Mouse (Mus musculus): ENCODE data around the gene Adamts18.

The Adamts18 gene

GRCm38 (mm10) chr8:113848653-113849135 is at the start of gene Adamts18:
TSS of gene Adamts18 (minus strand) at chr8:113848738.
- DNase-seq (ENCODE audit: low read depth, low spot score) = no peak

GRCm38 (mm10) chr8:113896446-113896845 is 47.9 kb upstream of the Adamts18 start:
- DNase-seq (ENCODE audit: low read depth, low spot score) = no peak

DNA sequence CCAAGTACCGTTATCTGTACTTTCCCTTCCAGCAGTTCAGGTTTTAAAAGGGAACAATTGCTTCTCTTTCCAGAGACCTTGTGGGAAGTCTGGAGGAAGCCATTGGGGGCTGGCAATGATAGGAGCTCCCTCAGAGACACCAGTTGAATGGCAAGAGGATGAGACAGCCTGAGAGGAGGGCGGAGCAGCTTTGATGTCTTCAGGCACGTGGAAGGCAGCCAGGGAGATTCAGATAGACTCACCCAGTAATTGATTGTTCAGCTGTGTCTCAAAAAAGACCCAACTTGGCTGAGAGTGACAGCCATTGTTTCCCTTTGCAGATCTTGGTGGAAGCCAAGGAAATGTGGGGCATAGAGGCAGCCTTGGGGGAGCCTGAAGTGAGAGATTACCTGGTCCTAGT is 42.8 kb upstream of the Adamts18 start:
- no peak for DNase-seq (ENCODE audit: low read depth, low spot score)

DNA sequence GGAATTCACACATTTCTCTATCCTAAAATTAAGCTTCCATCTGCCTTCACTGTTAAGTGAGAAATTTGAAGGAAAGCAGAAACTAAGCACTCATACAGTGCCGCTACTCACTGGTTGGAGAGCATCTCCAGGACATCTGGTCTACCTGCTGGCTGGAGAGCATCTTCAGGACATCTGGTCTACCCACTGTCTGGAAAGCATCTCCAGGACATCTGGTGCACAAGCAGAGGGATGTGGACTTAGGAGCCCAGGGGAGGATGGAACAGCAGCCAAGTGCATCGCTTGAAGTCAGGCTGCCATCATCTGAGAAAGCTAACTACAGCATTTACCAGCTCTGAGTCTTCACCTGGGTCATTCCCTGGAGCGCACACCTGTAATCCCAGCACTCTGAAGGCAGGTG is 38.0 kb upstream of the Adamts18 start:
- no peak for DNase-seq (ENCODE audit: low read depth, low spot score)

DNA sequence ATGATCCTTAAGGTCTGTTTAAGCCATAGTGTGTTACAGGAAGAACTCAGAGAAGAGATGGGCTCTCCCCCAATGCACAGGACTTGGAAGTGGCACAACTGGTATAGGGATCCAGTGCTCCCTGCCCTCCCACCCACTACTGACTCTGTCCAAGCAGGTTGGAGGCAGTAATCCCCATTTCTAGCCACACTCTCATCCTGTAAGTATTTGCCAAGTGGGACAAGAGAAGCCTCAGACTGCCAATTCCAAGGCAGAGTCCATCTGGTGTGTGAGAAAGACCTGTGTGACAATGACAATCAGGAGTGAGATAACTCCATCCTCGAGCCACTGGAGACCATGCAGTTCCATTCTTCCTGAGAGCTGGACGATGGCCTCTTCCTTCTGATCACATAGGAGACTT is 36.6 kb upstream of the Adamts18 start:
- DNase-seq (ENCODE audit: low read depth, low spot score) = no peak

DNA sequence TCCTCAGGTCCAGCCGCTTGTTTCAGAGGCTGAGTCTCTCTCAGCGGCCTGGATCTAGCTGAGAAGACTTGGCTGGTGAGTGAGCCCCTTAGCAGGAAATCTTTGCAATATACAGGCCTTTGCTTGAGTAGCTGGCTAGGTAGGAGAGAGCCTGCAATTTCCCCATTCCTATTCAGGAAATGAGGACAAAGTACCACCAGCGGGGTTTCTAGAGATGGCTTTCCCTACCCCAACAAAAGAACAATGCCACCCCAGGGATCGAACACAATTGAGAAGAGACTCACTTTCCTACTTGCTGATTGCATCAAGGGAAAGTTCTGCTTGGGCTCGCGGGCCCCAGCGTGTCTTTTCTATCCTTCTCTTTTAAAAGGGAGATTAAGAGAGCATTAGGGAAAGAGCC is 35.5 kb upstream of the Adamts18 start:
- DNase-seq (ENCODE audit: low read depth, low spot score) = no peak

DNA sequence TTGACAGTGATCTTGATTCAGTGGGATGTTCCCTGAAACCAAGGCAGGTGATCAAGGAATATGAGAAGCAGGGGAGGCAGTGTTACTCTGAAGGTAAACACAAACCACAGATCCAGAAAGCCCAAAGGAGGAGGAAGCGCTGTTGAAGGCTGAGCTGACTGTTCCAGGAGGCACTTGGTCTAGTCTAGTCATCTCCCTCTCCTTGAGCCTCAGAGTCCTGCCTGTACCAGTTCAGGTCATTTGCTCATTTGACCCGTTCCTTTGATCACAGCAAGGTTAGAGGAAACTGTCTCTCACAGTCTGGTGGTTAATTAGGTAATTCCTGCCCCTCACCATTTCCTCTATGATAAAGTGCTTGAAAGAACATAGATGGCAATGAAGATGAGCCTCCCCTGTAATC is 34.0 kb upstream of the Adamts18 start:
- DNase-seq (ENCODE audit: low read depth, low spot score) = no peak

DNA sequence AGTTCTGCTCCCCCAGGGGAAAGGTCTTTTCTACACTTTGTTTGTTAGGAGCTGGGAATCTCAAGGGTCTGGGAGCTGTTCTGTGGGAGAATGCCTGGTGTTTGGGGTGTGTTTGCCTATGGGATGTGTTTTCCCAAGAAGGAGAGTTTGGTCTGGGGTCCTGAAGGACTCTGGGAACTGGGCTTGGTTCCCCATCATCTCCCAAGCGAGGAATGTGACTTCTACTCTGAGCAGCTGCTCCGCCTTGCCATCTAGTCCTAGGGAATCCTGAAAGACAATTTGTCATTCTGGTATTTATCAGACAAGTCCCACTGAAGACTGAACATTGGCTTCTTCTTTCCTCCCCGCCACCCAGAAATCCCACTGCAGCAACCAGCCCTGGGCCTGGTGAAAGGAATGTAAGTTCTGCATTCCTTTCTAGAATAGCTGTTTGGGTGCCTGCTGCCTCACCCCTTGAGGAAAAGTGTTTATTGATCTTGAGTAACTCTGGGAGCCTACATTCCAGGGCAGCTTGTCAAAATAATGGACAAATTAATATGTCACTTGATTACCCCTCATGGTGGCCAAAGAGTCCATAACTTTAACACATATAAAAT is 30.0 kb upstream of the Adamts18 start:
- no peak for DNase-seq (ENCODE audit: low read depth, low spot score)

DNA sequence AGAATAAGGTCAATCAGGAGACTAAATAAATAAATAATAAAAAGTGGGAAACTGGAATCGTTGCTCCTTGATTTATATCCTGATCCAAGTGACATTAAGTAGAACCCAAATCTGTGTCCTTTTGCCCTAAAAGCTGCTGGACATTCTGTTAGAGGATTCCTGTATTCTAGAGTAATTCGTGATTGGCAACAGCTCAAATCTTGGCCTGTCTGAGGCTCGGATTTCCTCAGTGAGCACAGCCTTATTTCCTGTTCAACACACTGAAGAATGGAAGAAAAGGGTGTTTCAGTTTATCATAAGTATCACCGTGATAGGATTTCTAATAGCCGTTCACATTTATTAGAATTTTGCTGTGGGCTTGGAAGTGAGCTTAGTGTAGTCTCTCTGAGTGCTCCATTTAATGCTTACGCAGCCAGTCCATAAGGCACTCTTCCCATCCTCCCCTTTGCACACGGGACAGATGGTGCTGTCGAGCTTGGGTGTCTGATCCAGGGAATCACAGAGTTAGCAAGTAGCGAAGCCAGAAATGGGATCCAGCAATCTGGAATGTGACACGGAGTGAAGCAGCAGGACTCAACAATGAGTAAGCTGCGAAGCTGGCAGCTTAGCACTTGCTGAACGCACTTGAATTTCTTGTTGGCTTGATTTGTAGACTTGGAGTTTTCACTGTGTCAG is 25.0 kb upstream of the Adamts18 start:
- peak; percentile 91 for DNase-seq (ENCODE audit: low read depth, low spot score)

- DNase-seq (ENCODE audit: low read depth, low spot score) = no peak
Measured at GRCm38 (mm10) chr8:113872436-113872835, 23.9 kb upstream of the Adamts18 start.

GRCm38 (mm10) chr8:113866530-113866929 is 18.0 kb upstream of the Adamts18 start:
- DNase-seq (ENCODE audit: low read depth, low spot score) = no peak

DNA sequence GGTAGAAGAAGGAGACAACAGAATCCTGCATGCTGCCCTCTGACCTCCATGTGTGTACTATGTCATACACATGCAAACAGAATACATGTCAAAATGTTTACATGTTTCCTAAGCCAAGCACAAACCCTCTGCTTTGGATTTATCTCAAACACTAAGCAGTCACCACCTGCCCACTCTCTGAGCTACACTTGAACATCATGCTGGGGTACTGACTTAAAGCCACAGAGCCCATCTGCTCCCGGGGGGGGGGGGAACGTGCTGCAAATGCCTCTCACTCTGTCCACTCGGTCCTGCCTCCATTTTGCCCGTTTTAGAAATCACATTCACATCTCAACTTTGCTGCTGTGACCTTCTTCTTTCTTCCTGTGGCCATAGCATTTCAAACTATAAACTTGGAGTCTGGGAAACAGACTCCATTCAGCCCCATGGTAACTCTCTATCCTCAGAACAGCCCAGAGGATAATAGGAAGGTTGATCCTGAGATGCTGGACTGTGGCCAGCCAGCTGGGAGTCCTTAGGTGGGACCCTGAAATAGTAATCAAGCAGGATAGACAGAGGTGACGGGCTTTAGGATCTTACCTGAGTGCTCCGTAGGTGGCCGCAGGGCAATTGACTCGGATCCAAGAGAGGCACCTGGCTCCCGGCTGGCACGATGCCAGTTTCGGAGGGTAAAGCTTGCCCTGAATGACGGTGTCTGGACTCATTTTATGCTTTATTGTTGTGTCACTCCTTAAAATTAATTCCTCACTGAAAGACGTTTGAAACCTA is 17.0 kb upstream of the Adamts18 start:
- DNase-seq (ENCODE audit: low read depth, low spot score) = no peak

- no peak for DNase-seq (ENCODE audit: low read depth, low spot score)
Measured at GRCm38 (mm10) chr8:113859890-113860683, 11.5 kb upstream of the Adamts18 start.

- no peak for DNase-seq (ENCODE audit: low read depth, low spot score)
Measured at GRCm38 (mm10) chr8:113858801-113859200, 10.3 kb upstream of the Adamts18 start.

DNA sequence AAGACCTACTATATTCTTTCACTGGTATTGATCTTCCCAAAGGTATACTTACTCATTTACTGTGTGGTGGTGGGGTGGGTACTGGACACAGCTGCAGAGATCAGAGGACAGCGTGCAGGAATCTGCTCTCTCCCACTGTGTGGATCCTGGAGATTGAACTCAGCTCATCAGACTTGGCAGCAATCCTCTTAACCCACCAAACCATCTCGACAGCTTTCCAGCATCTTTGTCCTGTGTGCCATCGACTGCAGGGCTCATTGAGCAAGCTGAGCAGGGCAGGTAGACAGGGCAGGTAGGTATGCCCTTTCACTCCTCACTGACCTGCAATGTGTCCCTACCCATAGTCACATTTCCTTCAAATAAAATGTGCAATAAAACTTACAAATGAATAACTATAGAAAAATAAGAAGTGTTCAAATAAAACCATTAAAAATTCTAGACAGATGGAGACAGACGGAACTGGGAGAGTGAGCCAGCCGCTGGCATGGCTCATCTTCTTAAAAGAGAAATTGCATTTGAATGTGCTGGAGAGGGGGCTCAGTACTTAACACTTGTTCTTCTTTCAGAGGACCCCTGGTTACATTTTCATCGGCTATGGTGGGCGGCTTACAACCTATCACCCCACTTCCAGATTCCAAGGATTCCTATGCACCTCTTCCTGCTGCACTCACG is 6.2 kb upstream of the Adamts18 start:
- DNase-seq (ENCODE audit: low read depth, low spot score) = no peak

DNA sequence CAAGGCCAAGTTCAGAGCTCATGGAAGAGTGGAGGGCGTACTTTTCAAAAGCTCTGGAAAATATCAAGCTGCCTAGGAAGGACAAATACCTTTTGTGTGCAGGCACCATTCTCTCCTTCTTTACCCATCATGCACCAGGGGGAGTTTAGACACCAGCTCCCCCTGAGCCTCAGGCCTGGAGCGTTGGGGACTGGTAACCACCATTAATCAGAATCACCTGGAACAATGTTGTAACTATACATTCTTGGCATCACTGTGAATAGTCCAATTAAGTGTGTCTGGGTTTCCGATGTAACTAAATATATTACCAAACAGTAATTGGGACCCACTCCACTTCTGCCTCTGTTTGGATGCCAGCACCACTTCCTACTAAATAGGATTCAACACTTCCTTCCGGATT is 5.2 kb upstream of the Adamts18 start:
- no peak for DNase-seq (ENCODE audit: low read depth, low spot score)

GRCm38 (mm10) chr8:113851655-113852054 is 3.1 kb upstream of the Adamts18 start:
- no peak for DNase-seq (ENCODE audit: low read depth, low spot score)

- DNase-seq (ENCODE audit: low read depth, low spot score) = no peak
Measured at GRCm38 (mm10) chr8:113848081-113848652, 371 bp downstream of the Adamts18 start.

DNA sequence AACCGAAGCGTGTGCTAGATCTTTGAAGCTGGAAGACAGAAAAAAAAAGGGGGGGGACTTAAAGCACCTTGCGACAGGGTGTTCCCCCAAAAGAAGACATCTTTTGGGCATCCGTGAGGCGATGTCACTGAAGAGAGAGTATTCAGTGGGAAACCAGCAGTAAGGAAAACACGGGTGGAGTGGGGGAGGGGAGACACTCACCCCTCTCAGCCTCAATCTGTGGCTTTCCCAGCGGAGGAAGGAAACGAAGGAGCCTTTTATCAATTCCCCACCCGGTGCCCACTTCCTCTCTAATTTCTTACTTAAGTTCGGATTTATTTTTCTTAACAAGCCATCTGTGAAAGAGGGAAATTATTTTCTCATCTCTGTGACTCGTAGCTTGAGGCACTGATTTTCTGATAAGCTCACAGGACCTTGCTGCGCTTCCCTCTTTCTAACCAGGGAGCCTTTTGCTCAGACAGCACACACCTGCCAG is 895 bp downstream of the Adamts18 start:
- no peak for DNase-seq (ENCODE audit: low read depth, low spot score)

DNA sequence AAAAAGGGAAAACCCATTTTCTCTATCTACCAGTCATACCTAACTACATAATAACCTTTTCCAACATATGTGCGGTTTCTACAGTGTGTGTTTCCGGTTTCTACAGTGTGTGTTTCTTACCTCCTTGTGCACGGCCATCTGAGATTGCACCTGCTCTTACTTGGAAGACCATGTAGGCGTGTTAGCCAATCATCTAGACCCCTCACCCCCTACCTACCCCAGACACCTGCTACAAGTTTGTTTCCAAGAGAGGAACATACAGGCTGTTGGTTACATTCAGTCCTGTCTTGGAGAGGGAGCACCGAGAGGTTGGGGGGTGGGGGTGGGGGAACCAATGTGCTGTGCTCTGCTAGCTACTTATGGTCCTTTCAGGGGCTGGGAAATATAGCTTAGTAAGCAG is 1.9 kb downstream of the Adamts18 start:
- no peak for DNase-seq (ENCODE audit: low read depth, low spot score)

DNA sequence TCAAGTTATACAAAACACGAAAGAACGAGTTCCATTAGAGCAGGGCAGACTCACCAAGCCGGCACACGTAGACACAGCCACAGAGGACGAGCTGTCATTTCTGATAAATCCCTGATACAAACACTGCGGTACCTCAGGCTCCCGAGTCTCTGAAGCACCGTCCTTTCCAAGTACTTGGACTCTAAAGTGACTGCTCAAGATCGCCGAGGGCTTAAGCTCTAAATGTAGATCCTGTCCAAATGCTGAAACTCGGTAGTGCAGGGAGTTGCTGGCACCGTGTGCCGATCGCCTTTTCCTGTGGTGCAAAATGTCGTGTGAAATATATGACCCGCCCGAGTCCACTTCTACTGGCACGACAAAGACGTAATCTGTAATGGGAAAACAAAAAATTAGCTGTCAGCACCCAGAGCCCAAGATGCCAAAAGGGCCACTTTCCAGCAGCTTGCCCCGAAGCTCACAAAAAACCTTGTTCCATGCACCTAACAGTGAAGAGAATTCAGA is 3.7 kb downstream of the Adamts18 start:
- DNase-seq (ENCODE audit: low read depth, low spot score) = no peak

Data from brain, embryonic 18.5 days (tissue).